Mouse (Mus musculus): ENCODE results near the gene Gm21746. TPM values are rescaled to one million over a fixed set of nuclear protein-coding genes. Genes with fewer than 3 reads are reported as not detected.
"Not testable (repeated sequence)": the region's sequence is repeated elsewhere in the genome, so short reads cannot be mapped to it uniquely, and the experiment has no call there.

Gene Gm21746
- total RNA-seq (2017), result not detected in 3 replicates

DNA sequence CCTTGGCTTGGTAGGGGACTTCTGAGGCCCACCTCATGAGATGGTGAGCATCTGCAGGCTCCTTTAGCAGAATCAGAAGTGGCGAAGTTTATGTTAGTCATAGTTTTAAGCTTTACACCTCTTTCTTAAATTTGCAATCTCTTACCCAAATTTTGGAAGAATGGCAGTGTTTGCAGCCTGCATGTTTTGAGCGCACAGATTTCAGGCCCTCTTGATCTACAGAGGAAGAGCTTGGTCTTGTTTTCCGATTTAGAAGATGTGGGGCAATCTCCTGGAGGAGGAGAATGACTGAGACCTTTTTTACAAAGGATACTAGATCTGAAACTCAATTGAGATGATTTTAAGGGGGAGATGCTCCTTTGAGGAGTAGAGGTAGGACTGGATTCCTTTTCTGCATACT lies at the start of gene Gm21746:
TSS of gene Gm21746 (minus strand) at position 101 of the 400 bp plus-strand sequence.
- not testable (repeated sequence) for ATAC-seq (replicated peaks; ENCODE audit: insufficient number of reproducible peaks, low FRiP score, low TSS enrichment, poor library complexity, severe bottlenecking)

DNA sequence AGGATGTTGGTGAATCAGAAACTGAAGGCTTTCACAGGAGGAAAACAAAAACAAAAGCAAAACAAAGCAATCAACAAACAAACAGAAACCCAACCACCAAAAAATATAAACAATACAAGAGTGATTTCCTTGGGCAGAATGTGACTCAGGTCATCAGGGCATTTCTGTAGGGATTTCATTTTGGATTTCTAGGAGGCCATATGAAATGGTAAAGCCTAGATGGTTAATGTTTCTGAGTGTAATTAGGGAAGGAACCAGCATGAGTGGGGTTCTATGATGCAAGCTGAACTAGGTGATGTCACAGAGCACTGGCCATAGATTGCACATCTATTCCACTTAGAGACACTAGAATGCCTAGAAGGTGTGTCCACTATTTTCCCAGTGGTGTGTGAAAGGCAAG lies 29.0 kb upstream of the Gm21746 start, which contains the start of gene Gm20873:
TSS of gene Gm20873 (plus strand) at position 301 of the 400 bp plus-strand sequence.
- not testable (repeated sequence) for ATAC-seq (replicated peaks; ENCODE audit: insufficient number of reproducible peaks, low FRiP score, low TSS enrichment, poor library complexity, severe bottlenecking)

Other genes starting within 250 kb of the Gm21746 start
- not detected in 3 replicates for gene Gm20873, start 29.1 kb upstream of the Gm21746 start, total RNA-seq (2017)